Mouse (Mus musculus) ES-E14 (cell line): ENCODE data around the gene Ccnc. TPM values are rescaled to one million over a fixed set of nuclear protein-coding genes. Genes with fewer than 3 reads are reported as not detected.

ENCODE experiments used
- DNase-seq: peaks from one replicate; pipeline ENCODE4 v3.0.0-alpha.2; 2013; ENCODE audit warnings: low read depth, low spot score
- H3K27ac ChIP-seq: 2 replicates; pipeline ENCODE4 v1.5.1; 2012; ENCODE audit warnings: low read depth, mild to moderate bottlenecking, low read length, moderate library complexity, mixed read lengths; ENCODE audit not compliant: poor library complexity, insufficient read depth, severe bottlenecking
- H3K36me3 ChIP-seq: 2 replicates; pipeline ENCODE4 v1.6.1; 2012; ENCODE audit warnings: mild to moderate bottlenecking, low read length, moderate library complexity, mixed read lengths; ENCODE audit not compliant: control insufficient read depth, poor library complexity, insufficient read depth, severe bottlenecking
- H3K4me1 ChIP-seq, 2 experiments: fragments of 150-350 bp in 1 of 2; sonication (generic) in 1 of 2; 2 replicates each; pipeline ENCODE4 v1.6.1; 2012; ENCODE audit warnings: low read length in 2 of 2, mild to moderate bottlenecking in 1 of 2, mixed read lengths in 1 of 2; ENCODE audit not compliant: control insufficient read depth in 2 of 2, insufficient read depth in 2 of 2, poor library complexity in 1 of 2
- H3K4me3 ChIP-seq, 2 experiments: fragments of 150-350 bp in 1 of 2; sonication (generic) in 1 of 2; 2 replicates each; pipeline ENCODE4 v1.5.1; 2012; ENCODE audit warnings: low read length in 2 of 2, low read depth in 1 of 2, mild to moderate bottlenecking in 1 of 2, mixed read lengths in 1 of 2; ENCODE audit not compliant: insufficient read depth in 1 of 2, poor library complexity in 1 of 2, severe bottlenecking in 1 of 2
- H3K9ac ChIP-seq: 2 replicates; pipeline ENCODE4 v1.6.1; 2012; ENCODE audit warnings: low read depth, mild to moderate bottlenecking, low read length, mixed read lengths; ENCODE audit not compliant: poor library complexity, insufficient read depth, severe bottlenecking
- H3K9me3 ChIP-seq: fragments of 150-350 bp; sonication (generic); 2 replicates; pipeline ENCODE4 v1.6.1; 2012; ENCODE audit warnings: low read depth, mild to moderate bottlenecking, low read length; ENCODE audit not compliant: control insufficient read depth, insufficient read depth
- CHD2 ChIP-seq: IDR thresholded peaks from 2 replicates; pipeline ENCODE4 v1.6.1; 2014; ENCODE audit warnings: mild to moderate bottlenecking, low read depth, low read length, inconsistent platforms
- HCFC1 ChIP-seq: IDR thresholded peaks from 2 replicates; pipeline ENCODE4 v1.6.1; 2012; ENCODE audit warnings: low read length, inconsistent platforms, borderline replicate concordance; ENCODE audit not compliant: insufficient read depth
- MAFK ChIP-seq: IDR thresholded peaks from 2 replicates; pipeline ENCODE4 v1.6.1; 2014; ENCODE audit warnings: mild to moderate bottlenecking, low read depth, low read length, inconsistent platforms; ENCODE audit not compliant: insufficient read depth
- ZC3H11A ChIP-seq: IDR thresholded peaks from 2 replicates; pipeline ENCODE4 v1.6.1; 2012; ENCODE audit warnings: low read depth, mild to moderate bottlenecking, inconsistent platforms, low read length, borderline replicate concordance
- ZNF384 ChIP-seq: IDR thresholded peaks from 2 replicates; pipeline ENCODE4 v1.6.1; 2012; ENCODE audit warnings: low read depth, low read length, inconsistent platforms
- in situ Hi-C, 2 experiments: fragments of 600-800 bp; cut with MboI; formaldehyde crosslinking; loops; one replicate each; pipeline ENCODE4 v1.15.1; 2025; ENCODE audit warnings: low sequenced_read_pairs in 2 of 2, inconsistent platforms in 1 of 2; ENCODE audit not compliant: unreplicated experiment in 2 of 2
- total RNA-seq: library from RNA; depleted of rRNA; stranded (reverse); fragments of 300-350 nt; gene quantifications from 2 replicates; pipeline ENCODE4 v1.2.3, GENCODE M21; 2012

Ccnc gene
- total RNA-seq, 1 experiment = 34.2 TPM

GRCm38 (mm10) chr4:21776091-21776945, 48.8 kb downstream of the Ccnc start:
- TF ChIP-seq ZC3H11A (no peak), ZNF384 (no peak), MAFK (no peak), HCFC1 (no peak), CHD2 (no peak)
- Histone ChIP-seq H3K27ac (no peak overlapping the region; the same call in 1 of the 2 replicates), H3K36me3 (peaks cover 3% of the 10 kb centered on the region; the same call in 1 of the 2 replicates), H3K4me3 (peak overlapping the region; percentile 89 to 97), H3K9ac (peak overlapping the region; percentile 91), H3K4me1 (peaks cover 0 to 8% of the 10 kb centered on the region in 2 experiments; a peak in 1 of 4 replicates), H3K9me3 (no peaks in the 10 kb centered on the region)
- peak; percentile 83 for DNase-seq
- in situ Hi-C loops = no loop called here

GRCm38 (mm10) chr4:21776946-21777265, 49.4 kb downstream of the Ccnc start:
- H3K27ac ChIP-seq = no peak overlapping the region; the same call in 1 of the 2 replicates
- in situ Hi-C loops = no loop called here
- H3K9me3 ChIP-seq = no peaks in the 10 kb centered on the region
- peaks cover 5% of the 10 kb centered on the region; the same call in 1 of the 2 replicates for H3K36me3 ChIP-seq
- H3K4me1 ChIP-seq = peaks cover 0 to 4% of the 10 kb centered on the region in 2 experiments; a peak in 1 of 4 replicates
- peak overlapping the region; percentile 91; the same call in 1 of the 2 replicates for H3K9ac ChIP-seq
- TF ChIP-seq CHD2 = no peak
- no peak for TF ChIP-seq MAFK
- no peak for TF ChIP-seq ZC3H11A
- TF ChIP-seq ZNF384 = 0 out of 2 replicates have a peak, but pooled peaks have one; percentile 23
- no peak for TF ChIP-seq HCFC1
- peak overlapping the region; percentile 89 to 97 for H3K4me3 ChIP-seq
- no peak for DNase-seq

DNA sequence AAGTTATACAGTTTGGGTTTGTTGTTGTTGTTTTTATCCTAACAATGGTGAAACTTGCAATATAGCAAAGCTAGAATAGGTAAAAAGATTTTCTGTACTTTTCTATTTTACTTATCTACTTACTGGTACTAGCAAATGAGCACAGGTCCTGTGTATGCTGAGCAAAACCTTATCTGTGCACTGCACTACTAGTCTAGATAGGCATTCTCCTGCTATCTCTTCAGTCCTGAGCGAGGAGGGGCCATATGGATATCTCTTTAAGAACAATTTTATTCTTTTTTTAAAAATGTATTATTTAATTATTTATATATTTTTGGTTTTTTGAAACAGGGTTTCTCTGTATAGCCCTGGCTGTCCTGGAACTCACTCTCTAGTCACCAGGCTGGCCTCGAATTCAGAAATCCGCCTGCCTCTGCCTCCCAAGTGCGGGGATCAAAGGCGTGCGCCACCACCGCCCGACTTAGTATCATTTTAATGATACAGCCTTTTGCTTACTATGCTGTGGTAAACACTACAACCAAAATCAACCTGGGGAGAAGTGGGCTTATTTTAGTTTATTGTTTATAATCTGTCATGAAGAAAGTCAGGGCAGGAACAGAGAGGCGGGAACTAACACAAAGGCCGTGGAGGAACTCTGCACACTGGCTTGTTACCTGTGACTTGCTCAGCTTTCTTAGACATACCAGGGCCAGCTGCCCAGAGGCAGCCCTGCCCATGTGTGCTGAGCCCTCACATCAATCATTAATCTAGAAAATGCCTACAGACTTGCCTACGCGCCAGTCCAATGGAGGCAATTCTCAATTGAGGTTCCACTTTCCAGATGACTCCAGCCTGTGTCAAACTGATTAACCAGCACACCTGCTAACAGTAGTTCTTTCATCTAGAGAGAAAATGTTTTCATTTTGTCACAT, 53.6 kb downstream of the Ccnc start:
- Histone ChIP-seq H3K27ac (no peak overlapping the region), H3K9ac (no peak overlapping the region), H3K36me3 (peaks cover 12% of the 10 kb centered on the region), H3K9me3 (no peaks in the 10 kb centered on the region), H3K4me1 (peaks cover 0 to 4% of the 10 kb centered on the region in 2 experiments; a peak in 1 of 4 replicates), H3K4me3 (no peak overlapping the region)
- in situ Hi-C loops = no loop called here
- DNase-seq = no peak
- TF ChIP-seq ZNF384 = no peak
- no peak for TF ChIP-seq CHD2
- no peak for TF ChIP-seq ZC3H11A
- TF ChIP-seq HCFC1 = no peak
- TF ChIP-seq MAFK = no peak

DNA sequence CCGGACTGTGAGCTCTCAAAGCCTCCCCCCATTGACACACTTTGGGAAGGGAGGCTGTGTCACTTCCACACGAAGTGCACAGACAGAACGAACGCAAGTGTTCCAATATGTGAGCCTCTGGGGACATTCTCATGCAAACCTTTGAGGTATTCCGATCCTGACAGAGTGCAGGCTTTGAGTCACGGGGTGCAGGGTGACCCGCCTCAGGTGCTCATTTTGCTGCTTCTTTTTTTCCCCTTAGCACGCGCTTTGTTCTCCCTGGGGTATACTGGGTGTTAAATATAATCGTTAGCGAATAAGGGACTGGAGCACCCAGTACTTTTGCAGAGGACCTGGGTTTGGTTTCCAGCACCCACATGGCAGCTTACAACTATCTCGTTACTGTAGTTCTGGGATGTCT, 58.8 kb downstream of the Ccnc start:
- Histone ChIP-seq H3K9me3 (no peaks in the 10 kb centered on the region), H3K27ac (no peak overlapping the region), H3K4me3 (no peak overlapping the region), H3K36me3 (peaks cover 16% of the 10 kb centered on the region), H3K9ac (no peak overlapping the region), H3K4me1 (no peaks in the 10 kb centered on the region)
- in situ Hi-C loops = no loop called here
- no peak for DNase-seq
- TF ChIP-seq HCFC1 (no peak), ZC3H11A (no peak), ZNF384 (no peak), CHD2 (no peak), MAFK (no peak)
